Mouse (Mus musculus) T-helper 1 cell (primary cell): ENCODE measurements around the gene Gm3106.

Experiments
- in situ Hi-C: fragments of 300-600 bp; cut with MboI, MseI; formaldehyde crosslinking; loops from one replicate; pipeline ENCODE4 v1.15.1; 2025; ENCODE audit warnings: high pct_unique_total_duplicates

The Gm3106 gene

GRCm38 (mm10) chr5:94217705-94218104, at the start of gene Gm3106:
Gene Gm3106 (plus strand): TSS chr5:94218005.
- in situ Hi-C loops: loop anchor here (25.0 kb wide), 2 partner anchors 480 to 755 kb away; no protein-coding TSS in a partner anchor
